Mouse (Mus musculus) CD4-positive helper T cell, adult 2 months (primary cell): ENCODE data around the gene Sox13.

Experiments
- DNase-seq: peaks from one replicate; pipeline ENCODE4 v3.0.0-alpha.2; 2012; ENCODE audit warnings: low read depth, missing footprints, low spot score

Sox13 gene

GRCm38 (mm10) chr1:133423543-133424480 is at the start of gene Sox13:
TSS of gene Sox13 (minus strand) at chr1:133424377.
- no peak for DNase-seq

- no peak for DNase-seq
Observed at GRCm38 (mm10) chr1:133471556-133471955, 47.4 kb upstream of the Sox13 start.

GRCm38 (mm10) chr1:133471086-133471485 is 46.9 kb upstream of the Sox13 start:
- DNase-seq, result no peak

GRCm38 (mm10) chr1:133470242-133471025 is 46.3 kb upstream of the Sox13 start:
- no peak for DNase-seq

GRCm38 (mm10) chr1:133469213-133469612 is 45.0 kb upstream of the Sox13 start:
- DNase-seq, result no peak

GRCm38 (mm10) chr1:133468751-133469150 is 44.6 kb upstream of the Sox13 start:
- no peak for DNase-seq

- no peak for DNase-seq
Observed at GRCm38 (mm10) chr1:133467905-133468304, 43.7 kb upstream of the Sox13 start.

GRCm38 (mm10) chr1:133463138-133463537 is 39.0 kb upstream of the Sox13 start:
- DNase-seq, result no peak

GRCm38 (mm10) chr1:133460996-133461395 is 36.8 kb upstream of the Sox13 start:
- DNase-seq, result no peak

GRCm38 (mm10) chr1:133456097-133456496 is 31.9 kb upstream of the Sox13 start:
- DNase-seq, result no peak

- no peak for DNase-seq
Observed at GRCm38 (mm10) chr1:133452564-133453165, 28.5 kb upstream of the Sox13 start.

- no peak for DNase-seq
Observed at GRCm38 (mm10) chr1:133451869-133452563, 27.8 kb upstream of the Sox13 start.

- DNase-seq, result no peak
Observed at GRCm38 (mm10) chr1:133451025-133451424, 26.8 kb upstream of the Sox13 start.

- DNase-seq, result no peak
Observed at GRCm38 (mm10) chr1:133448351-133448931, 24.3 kb upstream of the Sox13 start.

- no peak for DNase-seq
Observed at GRCm38 (mm10) chr1:133446291-133446690, 22.1 kb upstream of the Sox13 start.

- DNase-seq, result no peak
Observed at GRCm38 (mm10) chr1:133444315-133444714, 20.1 kb upstream of the Sox13 start.

- DNase-seq, result peak; percentile 16
Observed at GRCm38 (mm10) chr1:133437916-133438683, 13.9 kb upstream of the Sox13 start.

GRCm38 (mm10) chr1:133434756-133435112 is 10.6 kb upstream of the Sox13 start:
- DNase-seq, result no peak

- DNase-seq, result no peak
Observed at GRCm38 (mm10) chr1:133434018-133434755, 10.0 kb upstream of the Sox13 start.

- no peak for DNase-seq
Observed at GRCm38 (mm10) chr1:133432566-133432965, 8.4 kb upstream of the Sox13 start.
